In genomic region chr14:28512805-28513590, GRCm38 (mm10) we compare ENCODE assay signal across 13 mouse cellular contexts. TPM values are rescaled to one million over a fixed set of nuclear protein-coding genes. Genes with fewer than 3 reads are reported as not detected.
A peak's percentile ranks its signal among the peaks of the same experiment; 100 is the strongest.
DNase-seq lines count a peak whose midpoint lies in the region; ATAC-seq lines count a peak whose summit lies in the region.
"Had no signal": no experiment of that assay in that cellular context is flagged by ENCODE, and none has a peak within 500 bp of the region (broad histone marks: within the 10 kb centered on the region; RNA-seq: fewer than 3 reads in every experiment).

No protein-coding gene starts in this region.

- ATAC-seq in intestine, embryonic 14.5 days (replicated peaks; ENCODE audit: low FRiP score, low TSS enrichment, low read depth), result no peak
- ATAC-seq in intestine, embryonic 16.5 days, result no peak
- ATAC-seq in hindbrain, embryonic 11.5 days (ENCODE audit: low FRiP score), result no peak
- no peak for ATAC-seq in limb, embryonic 12.5 days (ENCODE audit: insufficient number of reproducible peaks, insufficient read depth, low FRiP score, low TSS enrichment, low read depth)
- ATAC-seq in forebrain, embryonic 11.5 days (replicated peaks; ENCODE audit: low FRiP score), result no peak
- ATAC-seq: forebrain, embryonic 13.5 days had no signal

- no peak for DNase-seq in intestine, embryonic 14.5 days (ENCODE audit: low spot score)
- DNase-seq in ZHBTc4 (ENCODE audit: low read depth, low spot score), result peak; percentile 47
- DNase-seq in hindbrain, embryonic 11.5 days (ENCODE audit: low spot score), result no peak
- no peak for DNase-seq in forebrain, embryonic 11.5 days (ENCODE audit: low spot score)
- no peak for DNase-seq in lung, postnatal 36 days
- DNase-seq in urinary bladder, postnatal 36 days (ENCODE audit: low spot score in 2 of 2), result no peak
- DNase-seq: kidney, adult 11 months; kidney, postnatal 36 days; lung, adult 18-20 months; lung, postnatal 4 days had no signal

- H3K27ac ChIP-seq in intestine, embryonic 14.5 days (ENCODE audit: low read depth), result no peak overlapping the region
- no peak overlapping the region for H3K27ac ChIP-seq in intestine, embryonic 16.5 days (ENCODE audit: low read length)
- no peak overlapping the region for H3K27ac ChIP-seq in hindbrain, embryonic 11.5 days (ENCODE audit: low read depth, low read length)
- H3K27ac ChIP-seq in limb, embryonic 12.5 days, result peak overlapping the region; percentile 62
- H3K27ac ChIP-seq in forebrain, embryonic 11.5 days (ENCODE audit: low read depth, low read length), result no peak overlapping the region
- H3K27ac ChIP-seq: forebrain, embryonic 13.5 days had no signal

- peaks cover 16% of the 10 kb centered on the region for H3K27me3 ChIP-seq in intestine, embryonic 14.5 days (replicated peaks; ENCODE audit: control insufficient read depth, insufficient read depth, low read length)
- peaks cover 32% of the 10 kb centered on the region for H3K27me3 ChIP-seq in intestine, embryonic 16.5 days (replicated peaks; ENCODE audit: control insufficient read depth, insufficient read depth, low read length)
- peaks cover 4% of the 10 kb centered on the region for H3K27me3 ChIP-seq in hindbrain, embryonic 11.5 days (ENCODE audit: control insufficient read depth, insufficient read depth, low read length)
- no peaks in the 10 kb centered on the region for H3K27me3 ChIP-seq in limb, embryonic 12.5 days
- H3K27me3 ChIP-seq in forebrain, embryonic 11.5 days (ENCODE audit: control insufficient read depth, insufficient read depth, low read length), result peaks cover 15% of the 10 kb centered on the region

- peaks cover 40% of the 10 kb centered on the region for H3K36me3 ChIP-seq in intestine, embryonic 14.5 days (ENCODE audit: control insufficient read depth, insufficient read depth, low read length)
- H3K36me3 ChIP-seq in intestine, embryonic 16.5 days (ENCODE audit: control insufficient read depth, insufficient read depth, low read length), result no peaks in the 10 kb centered on the region
- no peaks in the 10 kb centered on the region for H3K36me3 ChIP-seq in hindbrain, embryonic 11.5 days (ENCODE audit: control insufficient read depth, insufficient read depth, low read length)
- peaks cover 87% of the 10 kb centered on the region for H3K36me3 ChIP-seq in limb, embryonic 12.5 days
- no peaks in the 10 kb centered on the region for H3K36me3 ChIP-seq in forebrain, embryonic 11.5 days (ENCODE audit: control insufficient read depth, insufficient read depth, low read length)

- WGBS in intestine, embryonic 14.5 days, result 80% methylated on average over 5 of the region's 5 CpGs
- WGBS in intestine, embryonic 16.5 days, result 82% methylated on average over 5 of the region's 5 CpGs
- 61% methylated on average over 5 of the region's 5 CpGs for WGBS in hindbrain, embryonic 11.5 days
- 68% methylated on average over 5 of the region's 5 CpGs for WGBS in limb, embryonic 12.5 days
- WGBS in forebrain, embryonic 11.5 days, result 83% methylated on average over 5 of the region's 5 CpGs

- no peak overlapping the region for H3K9ac ChIP-seq in intestine, embryonic 14.5 days (ENCODE audit: low read length)
- no peak overlapping the region for H3K9ac ChIP-seq in intestine, embryonic 16.5 days (ENCODE audit: low read depth, low read length)
- 0 out of 2 replicates have a peak overlapping the region, but pooled peaks have one; percentile 69 for H3K9ac ChIP-seq in hindbrain, embryonic 11.5 days (ENCODE audit: low read depth, low read length)
- H3K9ac ChIP-seq in limb, embryonic 12.5 days (replicated peaks), result peak overlapping the region; percentile 99
- no peak overlapping the region for H3K9ac ChIP-seq in forebrain, embryonic 11.5 days (ENCODE audit: low read length)
- H3K9ac ChIP-seq: forebrain, embryonic 13.5 days had no signal

- H3K4me2 ChIP-seq in intestine, embryonic 14.5 days (ENCODE audit: low read length), result peak overlapping the region; percentile 64
- H3K4me2 ChIP-seq in intestine, embryonic 16.5 days (ENCODE audit: low read depth, low read length), result no peak overlapping the region
- H3K4me2 ChIP-seq in hindbrain, embryonic 11.5 days (replicated peaks; ENCODE audit: low read depth, low read length), result peak overlapping the region; percentile 87
- H3K4me2 ChIP-seq in limb, embryonic 12.5 days, result peak overlapping the region; percentile 91
- H3K4me2 ChIP-seq in forebrain, embryonic 11.5 days (ENCODE audit: low read depth, low read length, severe bottlenecking), result no peak overlapping the region

- peaks cover 2% of the 10 kb centered on the region; the same call in 1 of the 2 replicates for H3K4me1 ChIP-seq in intestine, embryonic 14.5 days (replicated peaks; ENCODE audit: control insufficient read depth, insufficient read depth, low read length)
- H3K4me1 ChIP-seq in intestine, embryonic 16.5 days (ENCODE audit: control insufficient read depth, insufficient read depth, low read length), result peaks cover 15% of the 10 kb centered on the region
- peaks cover 10% of the 10 kb centered on the region for H3K4me1 ChIP-seq in hindbrain, embryonic 11.5 days (replicated peaks; ENCODE audit: control insufficient read depth, insufficient read depth, low read length)
- peaks cover 58% of the 10 kb centered on the region for H3K4me1 ChIP-seq in limb, embryonic 12.5 days (replicated peaks)
- H3K4me1 ChIP-seq in forebrain, embryonic 11.5 days (replicated peaks; ENCODE audit: control insufficient read depth, insufficient read depth, low read length), result peaks cover 9% of the 10 kb centered on the region; the same call in 1 of the 2 replicates

- no peak overlapping the region; the same call in 1 of the 2 replicates for H3K4me3 ChIP-seq in intestine, embryonic 14.5 days (ENCODE audit: low read depth, low read length)
- no peak overlapping the region for H3K4me3 ChIP-seq in intestine, embryonic 16.5 days (ENCODE audit: low read length)
- H3K4me3 ChIP-seq in hindbrain, embryonic 11.5 days (ENCODE audit: low read depth, low read length), result peak overlapping the region; percentile 78
- peak overlapping the region; percentile 87 for H3K4me3 ChIP-seq in limb, embryonic 12.5 days (replicated peaks)
- H3K4me3 ChIP-seq in forebrain, embryonic 11.5 days (ENCODE audit: low read depth, low read length), result no peak overlapping the region
- H3K4me3 ChIP-seq: forebrain, embryonic 13.5 days had no signal

- no peaks in the 10 kb centered on the region for H3K9me3 ChIP-seq in intestine, embryonic 14.5 days (ENCODE audit: control insufficient read depth, low read length)
- no peaks in the 10 kb centered on the region for H3K9me3 ChIP-seq in intestine, embryonic 16.5 days (ENCODE audit: control insufficient read depth, low read length)
- H3K9me3 ChIP-seq in hindbrain, embryonic 11.5 days (ENCODE audit: control insufficient read depth, low read length), result no peaks in the 10 kb centered on the region
- no peaks in the 10 kb centered on the region for H3K9me3 ChIP-seq in limb, embryonic 12.5 days
- no peaks in the 10 kb centered on the region for H3K9me3 ChIP-seq in forebrain, embryonic 11.5 days (ENCODE audit: control insufficient read depth, low read length)
- H3K9me3 ChIP-seq: forebrain, embryonic 13.5 days had no signal

RNA-seq across cellular contexts. Expression of gene Wnt5a, which starts 8.4 kb away (rescaled TPM):
- 37.0 and 49.8 TPM in 2 replicates for polyA plus RNA-seq in intestine, embryonic 14.5 days (2014; fragmentation: Nextera tagmentation; extraction: Ambion mirVana)
- polyA plus RNA-seq in intestine, embryonic 16.5 days (2015; fragmentation: Nextera tagmentation; extraction: Ambion mirVana), result 15.9 and 17.6 TPM in 2 replicates
- polyA plus RNA-seq in hindbrain, embryonic 11.5 days (2014; fragmentation: Nextera tagmentation; extraction: Ambion mirVana), result 49.1 and 49.6 TPM in 2 replicates
- polyA plus RNA-seq in limb, embryonic 12.5 days (2016; fragmentation: Nextera tagmentation; extraction: Ambion mirVana), result 189 and 199 TPM in 2 replicates
- 15.3 and 17.3 TPM in 2 replicates for polyA plus RNA-seq in forebrain, embryonic 11.5 days (2014; fragmentation: Nextera tagmentation; extraction: Ambion mirVana)

Comparison
In these comparisons a context has a peak if more than half of its experiments do, and no peak if none do; other contexts are left out.
1. H3K4me2 ChIP-seq: peak in intestine, embryonic 14.5 days (single experiment), hindbrain, embryonic 11.5 days (single experiment) and limb, embryonic 12.5 days (single experiment); none in intestine, embryonic 16.5 days (single experiment) and forebrain, embryonic 11.5 days (single experiment).
2. H3K4me3 ChIP-seq: peak in hindbrain, embryonic 11.5 days (single experiment) and limb, embryonic 12.5 days (single experiment); none in intestine, embryonic 14.5 days (single experiment), intestine, embryonic 16.5 days (single experiment) and forebrain, embryonic 11.5 days (single experiment).
3. H3K9ac ChIP-seq: peak in hindbrain, embryonic 11.5 days (single experiment) and limb, embryonic 12.5 days (single experiment); none in intestine, embryonic 14.5 days (single experiment), intestine, embryonic 16.5 days (single experiment) and forebrain, embryonic 11.5 days (single experiment).